In the genomic region with DNA sequence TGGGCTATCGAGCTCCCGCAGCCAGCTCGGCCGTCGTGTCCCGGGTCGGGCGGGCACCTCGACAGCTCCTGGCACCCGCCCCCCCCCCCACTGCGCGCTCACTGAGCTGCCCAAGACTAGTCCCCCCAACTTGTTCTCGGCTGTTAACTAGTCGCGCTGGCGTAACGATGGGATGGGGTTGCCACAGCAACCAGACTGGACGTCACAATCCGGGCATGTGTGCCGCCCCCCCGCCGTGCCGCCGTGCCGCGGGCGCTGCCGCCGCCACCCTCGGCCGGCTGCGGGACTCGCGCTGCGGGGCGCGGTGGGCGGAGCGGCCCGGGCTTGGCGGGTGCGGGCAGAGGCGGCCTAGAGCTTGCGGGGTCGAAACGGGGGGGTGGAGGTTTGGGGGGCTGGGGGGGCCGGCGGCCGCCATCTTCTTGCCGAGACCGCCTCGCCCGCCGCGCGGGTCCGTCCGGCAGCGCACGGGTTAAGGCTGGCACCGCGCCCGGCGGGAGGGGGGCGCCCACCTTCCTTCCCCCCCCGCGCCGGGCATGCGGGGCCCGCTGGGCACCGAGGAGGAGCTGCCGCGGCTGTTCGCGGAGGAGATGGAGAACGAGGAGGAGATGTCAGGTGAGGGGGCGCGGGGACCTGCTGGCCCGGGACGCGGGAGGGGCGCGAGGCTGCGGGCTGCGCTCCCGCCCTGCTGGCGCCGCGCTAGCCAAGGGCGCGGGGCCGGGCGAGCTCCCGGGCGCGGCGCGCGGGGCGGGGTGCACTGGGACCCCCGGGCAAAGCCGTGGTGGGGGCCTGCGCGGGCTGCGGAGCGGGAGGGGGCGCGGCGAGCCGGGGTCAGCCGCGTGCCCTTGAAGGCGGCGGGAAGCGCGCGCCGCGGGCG, we compare ENCODE assay signal across 9 mouse cellular contexts. TPM values are rescaled to one million over a fixed set of nuclear protein-coding genes. Genes with fewer than 3 reads are reported as not detected.
A peak's percentile ranks its signal among the peaks of the same experiment; 100 is the strongest.
DNase-seq lines count a peak whose midpoint lies in the region; ATAC-seq and TF ChIP-seq lines count a peak whose summit lies in the region.
"Had no signal": no experiment of that assay in that cellular context is flagged by ENCODE, and none has a peak within 500 bp of the region (broad histone marks: within the 10 kb centered on the region; RNA-seq: fewer than 3 reads in every experiment).

A gene (plus strand): TSS at position 233 of the 874 bp plus-strand sequence.

- no peak for DNase-seq in lung, adult 2 months
- peak; percentile 23 for DNase-seq in midbrain, embryonic 10.5 days (ENCODE audit: low spot score)
- no peak for DNase-seq in thymus, postnatal 10 days (ENCODE audit: low spot score in 2 of 2)
- DNase-seq in MN1 (ENCODE audit: low spot score): no peak
- no peak for DNase-seq in ovary, postnatal 14 days (ENCODE audit: low spot score)

- H3K4me3 ChIP-seq in lung, embryonic 15.5 days: peak within 1 kb of the TSS; percentile 47
- no peak within 1 kb of the TSS for H3K4me3 ChIP-seq in lung, adult 2 months (replicated peaks; ENCODE audit: extremely low read depth, low read depth, low read length)
- peak within 1 kb of the TSS; percentile 59 for H3K4me3 ChIP-seq in embryonic facial prominence, embryonic 12.5 days
- H3K4me3 ChIP-seq in intestine, embryonic 15.5 days (replicated peaks): peak within 1 kb of the TSS; percentile 51
- peak within 1 kb of the TSS; percentile 74 for H3K4me3 ChIP-seq in midbrain, embryonic 10.5 days
- H3K4me3 ChIP-seq: myocyte had no signal

- WGBS in lung, embryonic 15.5 days: 1% methylated on average over 71 of the region's 120 CpGs
- 1% methylated on average over 103 of the region's 120 CpGs for WGBS in lung, adult 2 months
- WGBS in embryonic facial prominence, embryonic 12.5 days: under 1% methylated on average over 61 of the region's 120 CpGs
- WGBS in intestine, embryonic 15.5 days: 1% methylated on average over 57 of the region's 120 CpGs
- 1% methylated on average over 87 of the region's 120 CpGs for WGBS in midbrain, embryonic 10.5 days

- H3K27ac ChIP-seq in lung, embryonic 15.5 days: no peak within 1 kb of the TSS
- no peak within 1 kb of the TSS for H3K27ac ChIP-seq in embryonic facial prominence, embryonic 12.5 days
- no peak within 1 kb of the TSS for H3K27ac ChIP-seq in intestine, embryonic 15.5 days
- peak within 1 kb of the TSS; percentile 67 for H3K27ac ChIP-seq in midbrain, embryonic 10.5 days (replicated peaks)

- ATAC-seq in lung, embryonic 15.5 days (ENCODE audit: borderline replicate concordance, extremely low read depth, low FRiP score, low TSS enrichment): no peak
- ATAC-seq in embryonic facial prominence, embryonic 12.5 days (ENCODE audit: insufficient number of reproducible peaks, insufficient read depth, low FRiP score, low TSS enrichment): no peak
- peak; percentile 18; the same call in 1 of the 2 replicates for ATAC-seq in intestine, embryonic 15.5 days

- TF ChIP-seq POLR2A in lung, adult 2 months (IDR thresholded peaks at IDR 0.05; ENCODE audit: borderline replicate concordance, extremely low read depth, low read depth, low read length): no peak

- peaks cover 73% of the 10 kb centered on the region for H3K27me3 ChIP-seq in lung, embryonic 15.5 days
- peaks cover 70% of the 10 kb centered on the region for H3K27me3 ChIP-seq in embryonic facial prominence, embryonic 12.5 days
- H3K27me3 ChIP-seq in intestine, embryonic 15.5 days (replicated peaks): peaks cover 51% of the 10 kb centered on the region
- H3K27me3 ChIP-seq in midbrain, embryonic 10.5 days (ENCODE audit: low read depth, poor library complexity, severe bottlenecking): peaks cover 70% of the 10 kb centered on the region

- no peaks in the 10 kb centered on the region for H3K9me3 ChIP-seq in lung, embryonic 15.5 days
- no peaks in the 10 kb centered on the region for H3K9me3 ChIP-seq in embryonic facial prominence, embryonic 12.5 days
- no peaks in the 10 kb centered on the region for H3K9me3 ChIP-seq in intestine, embryonic 15.5 days
- H3K9me3 ChIP-seq in midbrain, embryonic 10.5 days (replicated peaks): no peaks in the 10 kb centered on the region

- H3K36me3 ChIP-seq in lung, embryonic 15.5 days: peaks cover 19% of the 10 kb centered on the region
- peaks cover 23% of the 10 kb centered on the region for H3K36me3 ChIP-seq in embryonic facial prominence, embryonic 12.5 days
- H3K36me3 ChIP-seq in intestine, embryonic 15.5 days: 0 out of 2 replicates have a peak, but pooled peaks cover 7% of the 10 kb centered on the region
- peaks cover 26% of the 10 kb centered on the region for H3K36me3 ChIP-seq in midbrain, embryonic 10.5 days

- peaks cover 10% of the 10 kb centered on the region for H3K4me1 ChIP-seq in lung, embryonic 15.5 days
- H3K4me1 ChIP-seq in lung, adult 2 months (ENCODE audit: control insufficient read depth, insufficient read depth, low read length): no peaks in the 10 kb centered on the region
- peaks cover 16% of the 10 kb centered on the region; the same call in 1 of the 2 replicates for H3K4me1 ChIP-seq in embryonic facial prominence, embryonic 12.5 days
- peaks cover 12% of the 10 kb centered on the region for H3K4me1 ChIP-seq in intestine, embryonic 15.5 days (replicated peaks)
- peaks cover 40% of the 10 kb centered on the region for H3K4me1 ChIP-seq in midbrain, embryonic 10.5 days

- TF ChIP-seq CTCF in lung, adult 2 months (IDR thresholded peaks at IDR 0.05; ENCODE audit: insufficient read depth, low read length): no peak

- peak within 1 kb of the TSS; percentile 95 for H3K4me2 ChIP-seq in lung, embryonic 15.5 days
- peak within 1 kb of the TSS; percentile 100 for H3K4me2 ChIP-seq in embryonic facial prominence, embryonic 12.5 days (replicated peaks)
- H3K4me2 ChIP-seq in intestine, embryonic 15.5 days (replicated peaks): peak within 1 kb of the TSS; percentile 96

- H3K9ac ChIP-seq in lung, embryonic 15.5 days: peak within 1 kb of the TSS; percentile 14
- peak within 1 kb of the TSS; percentile 63 for H3K9ac ChIP-seq in embryonic facial prominence, embryonic 12.5 days
- H3K9ac ChIP-seq in intestine, embryonic 15.5 days: peak within 1 kb of the TSS; percentile 30

RNA-seq across cellular contexts. Expression of the gene that starts here (rescaled TPM):
- 0.03 and 0.10 TPM in 2 replicates for polyA plus RNA-seq in lung, embryonic 15.5 days (2015; fragmentation: Nextera tagmentation; extraction: Ambion mirVana)
- 0.85 and 0.99 TPM in 2 replicates for polyA plus RNA-seq in lung, adult 2 months (2012; rRNA removed)
- polyA plus RNA-seq in embryonic facial prominence, embryonic 12.5 days (2016; fragmentation: Nextera tagmentation; extraction: Ambion mirVana): 0.33 and 0.46 TPM in 2 replicates
- 1.9 and 2.8 TPM in 2 replicates for polyA plus RNA-seq in intestine, embryonic 15.5 days (2015; fragmentation: Nextera tagmentation; extraction: Ambion mirVana)
- polyA plus RNA-seq in midbrain, embryonic 10.5 days (2016; fragmentation: Nextera tagmentation; extraction: Ambion mirVana): 0.07 and 0.12 TPM in 2 replicates

Comparison
In these comparisons a context has a peak if more than half of its experiments do, and no peak if none do; other contexts are left out.
1. Peak in DNase-seq, H3K4me3 ChIP-seq and H3K27ac ChIP-seq in midbrain, embryonic 10.5 days; RNA of the gene not detected or under 1 TPM.